Mouse (Mus musculus) G1E (cell line): ENCODE results near the gene Tbc1d10a.

ENCODE experiments used
- CTCF ChIP-seq: IDR thresholded peaks from 2 replicates; pipeline ENCODE4 v1.5.1; 2012; ENCODE audit warnings: low read depth, low read length, inconsistent platforms, mixed read lengths
- GATA1 ChIP-seq: IDR thresholded peaks from 2 replicates; pipeline ENCODE4 v1.6.1; 2012; ENCODE audit warnings: borderline replicate concordance, low read length, inconsistent platforms, mixed read lengths
- GATA2 ChIP-seq: IDR thresholded peaks from 2 replicates; pipeline ENCODE4 v1.6.1; 2012; ENCODE audit warnings: low read depth, low read length, inconsistent platforms, borderline replicate concordance
- TAL1 ChIP-seq: conservative IDR thresholded peaks from 2 replicates; pipeline ENCODE4 v1.6.1; 2012; ENCODE audit warnings: low read depth, low read length, inconsistent platforms, mixed read lengths

DNA sequence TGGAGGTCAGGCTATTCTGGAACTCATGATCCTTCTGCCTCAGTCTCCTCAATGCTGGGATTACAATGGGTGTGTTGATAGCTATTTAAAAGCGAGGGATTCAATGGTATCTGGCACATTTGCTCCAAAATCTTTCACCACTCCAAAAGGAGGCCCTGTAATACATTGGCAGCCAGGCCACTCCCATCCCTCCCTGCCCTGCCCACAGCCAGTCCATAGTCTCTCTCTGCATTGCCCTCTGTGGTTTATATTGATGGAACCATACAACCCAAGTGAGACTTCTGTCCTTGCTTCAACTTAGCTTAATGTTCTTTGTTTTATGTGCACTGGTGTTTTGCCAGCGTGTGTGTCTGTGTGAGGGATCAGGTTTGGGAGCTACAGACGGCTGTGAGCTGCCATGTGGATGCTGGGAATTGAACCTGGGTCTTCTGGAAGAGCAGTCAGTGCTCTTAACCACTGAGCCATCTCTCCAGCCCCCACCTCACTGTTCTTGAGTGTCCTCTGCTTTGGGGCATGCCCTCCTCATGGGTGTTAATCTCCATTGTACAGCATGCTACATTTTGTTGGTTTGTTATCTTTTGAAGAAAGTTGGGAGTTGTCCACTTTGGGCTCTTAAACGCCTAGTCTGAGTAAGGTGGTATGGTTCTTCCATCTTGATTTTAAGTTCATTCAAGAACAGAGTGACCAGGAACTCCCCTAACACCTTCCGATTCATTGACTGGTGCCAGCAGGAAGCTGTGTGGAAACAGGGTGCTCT lies 40.2 kb downstream of the Tbc1d10a start:
- TF ChIP-seq GATA1 (no peak), TAL1 (no peak), CTCF (no peak), GATA2 (no peak)
